Mouse (Mus musculus): ENCODE measurements around the gene Agap1. TPM values are rescaled to one million over a fixed set of nuclear protein-coding genes. Genes with fewer than 3 reads are reported as not detected.
A peak's percentile ranks its signal among the peaks of the same experiment; 100 is the strongest.

Gene Agap1
- total RNA-seq, 2 experiments from 2014 or later, result 21.7 to 29.5 TPM

DNA sequence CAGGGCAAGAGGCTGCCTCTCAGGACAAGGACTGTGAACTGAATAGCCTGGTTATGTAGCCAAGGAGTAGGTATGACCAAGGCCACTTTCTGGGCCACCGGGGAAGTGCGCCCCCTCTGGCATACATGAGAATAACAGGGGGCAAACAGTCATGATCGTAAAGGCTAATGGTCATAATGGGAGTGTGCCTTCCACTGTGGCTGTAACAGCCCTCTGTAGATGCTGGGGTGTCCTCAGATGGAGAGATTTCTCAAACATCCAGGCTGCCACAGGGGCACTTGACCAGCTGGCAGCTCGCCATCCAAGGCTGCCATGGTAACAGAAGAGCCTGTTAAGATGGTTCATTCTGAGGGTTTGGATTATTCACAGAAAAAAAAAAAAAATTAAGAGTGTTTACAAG, 221.8 kb downstream of the Agap1 start:
- ATAC-seq (replicated peaks; ENCODE audit: low FRiP score, low TSS enrichment, poor library complexity, severe bottlenecking), result peak; percentile 42; the same call in 1 of the 2 replicates

DNA sequence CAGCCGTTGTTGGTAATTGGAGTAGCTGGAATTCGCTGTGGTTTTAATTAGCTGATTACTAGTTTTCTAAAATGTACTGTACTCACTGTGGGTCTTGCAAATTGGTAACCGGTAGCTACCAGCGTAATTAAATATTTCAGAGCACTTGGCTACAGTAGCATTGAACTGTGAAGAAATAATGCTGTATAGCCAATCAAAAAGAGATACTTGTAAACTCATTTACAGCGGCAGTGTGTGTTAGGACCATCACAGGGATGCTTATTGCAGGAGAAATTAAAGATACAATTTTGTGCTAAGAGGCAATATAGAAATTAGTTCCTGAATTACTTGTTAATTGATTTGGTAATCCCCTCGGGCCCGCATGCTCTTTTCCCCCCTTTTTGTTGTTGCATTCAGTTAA, 226.1 kb downstream of the Agap1 start:
- no peak for ATAC-seq (replicated peaks; ENCODE audit: low FRiP score, low TSS enrichment, poor library complexity, severe bottlenecking)

DNA sequence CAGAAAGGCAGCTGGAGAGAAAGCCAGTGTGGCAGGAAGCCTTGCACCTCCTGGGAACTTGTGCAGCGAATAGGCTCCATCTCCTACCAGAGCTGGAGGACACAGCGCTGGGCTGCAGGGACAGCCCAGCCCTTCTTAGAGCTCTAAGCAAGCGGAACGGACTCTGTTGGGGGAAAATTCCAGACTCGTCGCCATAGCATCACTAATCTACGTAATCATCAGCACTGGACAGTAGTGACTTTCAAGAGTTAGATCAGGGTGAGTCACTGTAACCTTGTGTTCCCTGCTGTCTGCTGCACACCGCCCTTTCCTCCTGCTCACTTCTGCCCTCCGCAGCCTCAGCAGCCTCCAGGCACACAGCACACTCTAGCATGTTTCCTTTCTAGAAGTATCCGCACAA, 234.3 kb downstream of the Agap1 start:
- ATAC-seq (replicated peaks; ENCODE audit: low FRiP score, low TSS enrichment, poor library complexity, severe bottlenecking), result no peak

DNA sequence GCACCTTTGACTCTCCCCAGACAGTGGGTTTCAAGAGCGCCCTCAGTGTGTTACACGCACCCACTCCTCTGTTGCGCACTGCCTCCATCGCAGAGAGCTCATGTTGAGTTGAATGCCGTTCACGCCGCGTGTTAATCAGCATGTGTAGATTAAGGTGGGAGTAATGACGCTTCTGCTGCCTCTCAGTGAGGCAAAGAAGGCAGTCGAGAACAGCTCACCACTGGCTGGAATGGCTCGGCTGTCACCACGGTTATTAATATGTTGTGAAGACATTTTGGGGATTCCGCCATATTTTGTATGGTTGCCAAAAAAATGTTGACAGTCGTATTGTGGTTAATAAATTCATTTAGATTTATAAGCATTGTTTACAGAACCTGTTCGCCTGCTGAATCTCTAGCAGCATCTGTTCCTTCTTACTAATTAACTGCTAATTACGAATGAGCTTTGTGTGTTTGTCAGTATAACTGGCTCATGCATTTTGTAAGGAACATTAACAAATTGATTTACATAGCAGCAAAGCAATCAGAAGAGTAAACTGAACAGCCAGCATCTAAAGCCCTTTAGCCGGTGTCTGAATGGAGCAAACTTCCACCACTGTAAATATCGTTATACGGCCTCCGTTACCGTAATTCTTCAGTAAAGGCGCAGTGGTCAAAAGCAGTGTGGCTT, 235.1 kb downstream of the Agap1 start:
- ATAC-seq (replicated peaks; ENCODE audit: low FRiP score, low TSS enrichment, poor library complexity, severe bottlenecking), result no peak

DNA sequence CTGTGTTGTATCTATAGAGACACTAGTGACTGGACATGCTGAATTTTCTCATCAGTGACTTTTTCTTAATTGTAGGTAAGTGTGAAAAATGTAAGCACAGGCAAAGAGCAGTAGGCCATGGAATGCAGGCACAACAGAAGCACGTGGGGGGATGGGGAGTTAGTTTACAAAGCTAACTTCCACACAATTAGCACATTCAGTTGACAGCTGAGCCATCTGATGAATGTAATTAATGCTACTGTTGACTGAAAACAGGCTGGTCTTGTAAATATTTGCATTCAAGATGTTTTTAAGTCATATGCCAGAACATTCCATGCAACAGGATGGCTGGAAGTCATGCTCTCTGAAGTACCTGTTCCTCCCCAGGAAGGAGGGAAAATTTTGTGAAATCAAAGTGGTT, 236.5 kb downstream of the Agap1 start:
- no peak for ATAC-seq (replicated peaks; ENCODE audit: low FRiP score, low TSS enrichment, poor library complexity, severe bottlenecking)

DNA sequence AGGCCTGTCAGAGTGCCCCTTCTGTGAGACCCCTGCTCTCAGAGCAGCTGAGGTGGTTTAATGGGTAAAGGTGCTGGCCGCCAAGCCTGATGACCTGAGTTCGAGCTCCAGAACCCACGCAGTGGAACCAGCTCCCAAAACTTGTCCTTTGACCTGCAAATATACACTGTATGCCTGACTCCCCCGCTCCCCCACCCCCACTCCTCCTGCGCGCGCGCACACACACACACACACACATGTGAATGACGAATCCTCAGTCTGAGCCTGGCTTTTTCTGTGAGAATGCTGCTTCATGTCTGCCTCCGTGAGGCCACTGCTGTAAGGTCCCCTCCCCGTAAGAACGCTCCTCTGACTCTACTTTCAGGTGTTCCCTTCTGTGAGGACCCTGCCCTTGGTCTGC, 237.8 kb downstream of the Agap1 start:
- ATAC-seq (replicated peaks; ENCODE audit: low FRiP score, low TSS enrichment, poor library complexity, severe bottlenecking), result no peak

DNA sequence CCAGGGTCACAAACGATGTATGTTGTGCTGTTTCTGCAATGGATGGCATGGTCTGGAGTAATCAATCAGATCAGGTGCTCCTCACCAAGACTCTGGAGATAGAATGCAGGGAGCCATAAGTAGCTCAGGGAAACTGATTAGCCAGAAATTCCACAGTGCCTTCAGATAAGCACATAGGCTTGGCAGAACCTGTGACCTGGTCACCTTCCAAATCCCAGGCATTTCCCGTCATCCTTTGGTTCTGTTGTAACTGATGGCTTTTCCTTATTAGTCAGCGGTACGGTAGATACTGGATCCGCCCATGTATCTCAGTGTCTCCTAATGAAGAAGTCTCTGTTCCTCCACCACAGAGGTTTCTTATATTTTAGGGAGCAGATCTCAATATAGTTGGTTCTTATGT, 240.3 kb downstream of the Agap1 start:
- no peak for ATAC-seq (replicated peaks; ENCODE audit: low FRiP score, low TSS enrichment, poor library complexity, severe bottlenecking)

DNA sequence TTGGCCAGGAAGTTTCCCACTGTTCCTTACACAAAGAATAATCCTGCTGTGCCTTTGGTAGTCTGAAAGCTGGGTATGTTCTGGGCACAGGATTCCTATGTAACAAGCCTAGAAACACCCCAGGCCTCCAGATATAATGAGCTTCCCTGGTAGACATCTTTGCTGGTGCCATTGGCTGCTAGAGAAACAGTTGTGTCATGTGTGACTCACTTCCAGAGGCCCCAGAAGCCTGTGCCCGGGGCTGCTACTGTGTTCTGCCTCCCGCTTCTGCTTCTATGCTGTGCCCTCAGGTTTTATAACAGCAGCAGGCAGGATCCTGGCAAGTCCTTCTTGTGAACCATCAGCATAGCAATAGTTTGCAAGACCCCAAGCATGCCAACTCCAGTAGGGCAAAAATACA, 242.6 kb downstream of the Agap1 start:
- no peak for ATAC-seq (replicated peaks; ENCODE audit: low FRiP score, low TSS enrichment, poor library complexity, severe bottlenecking)

DNA sequence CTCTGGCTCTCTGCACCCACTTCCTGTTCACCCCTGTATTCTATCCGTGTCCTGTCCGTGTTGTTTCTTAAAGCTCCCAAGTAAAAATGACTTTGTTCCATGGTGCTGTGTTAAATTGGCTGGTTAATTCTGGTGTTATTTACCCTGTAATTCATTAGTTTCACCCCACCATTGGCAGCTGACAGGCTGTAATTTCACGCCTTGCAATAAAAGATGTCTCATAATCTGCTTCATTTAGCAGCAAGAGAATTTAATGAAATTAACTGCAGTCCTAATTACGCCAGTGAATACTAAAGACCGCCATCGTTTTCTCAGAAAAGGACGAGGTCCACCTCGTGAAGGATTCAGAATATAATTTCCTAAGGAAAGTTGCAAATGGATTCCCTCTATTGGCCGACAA, 245.6 kb downstream of the Agap1 start:
- no peak for ATAC-seq (replicated peaks; ENCODE audit: low FRiP score, low TSS enrichment, poor library complexity, severe bottlenecking)

DNA sequence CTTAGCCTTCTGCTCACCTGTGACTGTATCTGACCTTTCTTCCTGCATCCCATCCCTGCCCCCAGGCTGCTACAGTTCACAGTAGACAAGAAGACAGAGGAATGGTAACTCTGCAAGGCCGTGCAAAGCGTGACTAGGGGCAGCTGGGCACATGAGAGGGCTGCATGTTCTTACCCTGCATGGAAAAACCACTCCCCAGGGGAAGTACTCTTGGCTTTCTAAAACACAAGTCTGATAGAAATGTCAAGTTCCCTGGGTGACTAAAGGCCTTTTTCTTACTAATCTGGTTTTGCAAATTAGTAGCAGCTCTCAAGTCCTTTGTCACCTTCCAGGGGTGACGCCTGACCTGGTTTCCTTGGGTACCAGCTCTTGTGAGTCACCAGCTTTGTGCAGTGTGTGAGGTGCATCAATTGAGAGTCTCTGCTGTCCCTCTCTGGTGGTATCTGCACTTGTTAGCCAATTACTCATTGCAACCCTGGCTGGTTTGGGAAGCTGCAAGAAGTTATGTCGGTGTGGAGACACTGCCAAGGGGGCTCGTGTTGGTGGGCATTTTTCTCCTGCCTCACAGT, 246.6 kb downstream of the Agap1 start:
- ATAC-seq (replicated peaks; ENCODE audit: low FRiP score, low TSS enrichment, poor library complexity, severe bottlenecking), result no peak

DNA sequence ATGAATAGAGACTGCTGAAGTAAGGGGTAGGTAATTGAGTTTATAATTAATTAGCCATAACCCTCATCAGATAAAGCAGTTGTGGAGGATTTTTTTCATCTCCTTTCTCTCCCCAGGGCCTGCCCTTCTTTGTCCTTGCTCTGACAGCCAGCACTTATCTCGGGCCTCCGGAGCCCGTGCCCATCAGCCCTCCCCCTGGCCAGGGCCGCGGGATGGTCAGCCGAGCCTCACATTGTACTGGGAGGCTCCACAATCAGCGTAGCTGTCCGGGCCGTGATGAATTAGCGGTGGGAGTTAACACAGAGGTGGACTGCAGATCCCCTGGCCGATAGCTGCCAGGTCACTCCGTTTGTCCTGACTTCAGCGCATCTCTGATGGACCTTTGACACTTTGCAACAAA, 248.7 kb downstream of the Agap1 start:
- ATAC-seq (replicated peaks; ENCODE audit: low FRiP score, low TSS enrichment, poor library complexity, severe bottlenecking), result no peak

DNA sequence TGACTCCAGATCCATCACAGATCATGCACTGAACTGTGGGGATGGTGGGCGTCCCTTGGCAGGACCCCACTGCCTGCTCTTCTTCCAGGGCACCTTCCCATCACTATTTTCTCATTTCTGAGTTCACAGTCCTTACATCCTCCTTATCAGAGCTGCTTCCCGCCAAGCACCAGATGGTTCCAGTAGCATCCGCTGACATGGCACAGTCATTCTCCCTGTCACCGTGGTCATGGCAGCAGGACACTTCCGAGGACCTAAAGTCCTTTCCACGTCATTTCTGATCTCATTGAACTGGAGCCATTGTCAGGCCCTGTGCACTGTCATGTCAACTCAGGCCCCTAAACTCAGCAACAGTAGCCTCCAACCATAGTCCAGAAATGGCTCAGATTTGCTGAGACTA, 251.1 kb downstream of the Agap1 start:
- no peak for ATAC-seq (replicated peaks; ENCODE audit: low FRiP score, low TSS enrichment, poor library complexity, severe bottlenecking)

DNA sequence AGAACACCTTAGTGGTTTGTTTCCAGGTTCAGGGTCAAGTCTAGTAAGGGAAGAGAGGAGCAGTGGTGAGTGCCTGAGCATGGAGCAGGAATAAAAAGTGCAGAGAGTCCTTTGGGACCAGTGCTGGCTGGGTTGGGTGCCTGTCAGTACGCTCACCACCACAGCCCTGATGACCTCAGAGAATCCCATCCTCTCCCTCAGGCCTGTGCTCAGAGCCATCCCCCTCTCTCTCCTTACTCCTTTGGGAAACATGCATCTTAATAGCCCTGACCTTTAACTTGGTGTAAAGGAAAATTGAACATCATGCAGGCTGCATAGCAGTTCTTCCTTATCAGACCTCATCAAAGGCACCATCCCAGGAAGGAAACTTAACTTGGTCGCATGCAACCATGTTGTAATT, 252.3 kb downstream of the Agap1 start:
- ATAC-seq (replicated peaks; ENCODE audit: low FRiP score, low TSS enrichment, poor library complexity, severe bottlenecking), result no peak

DNA sequence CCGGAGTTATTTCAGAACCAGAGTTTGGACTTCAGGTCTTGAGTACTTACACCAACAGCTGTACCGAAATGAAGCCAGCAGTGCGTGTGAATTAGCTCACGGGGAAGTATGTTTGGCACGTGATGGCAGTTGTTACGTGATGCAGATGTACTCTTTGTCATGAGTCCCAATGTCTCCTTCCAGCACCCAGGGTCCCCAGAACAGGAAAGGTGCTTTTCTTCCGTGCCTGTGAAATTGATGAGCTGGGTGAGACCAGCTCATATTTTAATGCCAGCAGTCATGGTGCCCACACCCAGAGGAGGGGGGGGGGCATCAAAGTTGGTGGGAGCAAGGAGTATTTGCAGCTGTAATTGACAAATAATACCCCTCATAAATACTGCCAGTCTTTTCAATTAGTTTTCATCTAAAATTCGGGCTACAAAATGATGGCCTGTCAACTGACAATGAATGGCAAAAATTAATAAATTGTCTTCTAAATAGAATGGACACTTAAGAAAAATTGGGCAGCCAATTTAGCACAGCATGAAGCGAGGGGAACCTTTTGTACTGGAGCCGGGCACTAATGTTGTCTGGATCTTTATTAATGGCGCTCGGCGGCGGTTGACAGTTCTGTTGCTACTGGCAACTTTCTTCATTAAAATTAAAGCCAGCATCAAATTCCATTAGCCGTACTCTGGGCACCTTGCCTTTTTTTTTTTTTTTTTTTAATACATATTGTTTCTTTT, 253.3 kb downstream of the Agap1 start:
- no peak for ATAC-seq (replicated peaks; ENCODE audit: low FRiP score, low TSS enrichment, poor library complexity, severe bottlenecking)

DNA sequence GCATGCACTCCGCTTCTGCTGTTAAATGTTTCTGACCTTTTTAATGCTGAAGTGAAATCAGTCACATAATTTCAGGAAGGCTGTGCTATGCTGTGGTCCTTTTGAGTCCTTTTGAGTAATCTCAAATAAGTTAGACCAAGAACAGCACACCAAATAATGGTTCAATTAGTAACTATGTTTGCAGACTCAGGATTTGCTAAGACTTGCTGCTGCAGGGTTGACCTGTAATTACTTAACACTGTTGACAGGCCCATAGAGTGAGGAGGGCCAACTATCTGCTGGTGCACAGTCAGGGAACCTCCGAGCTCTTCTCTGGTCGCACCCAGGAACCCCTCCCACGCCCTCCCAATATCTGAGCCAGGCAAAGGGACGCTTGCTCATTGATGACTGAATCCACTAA, 255.2 kb downstream of the Agap1 start:
- ATAC-seq (replicated peaks; ENCODE audit: low FRiP score, low TSS enrichment, poor library complexity, severe bottlenecking), result no peak

DNA sequence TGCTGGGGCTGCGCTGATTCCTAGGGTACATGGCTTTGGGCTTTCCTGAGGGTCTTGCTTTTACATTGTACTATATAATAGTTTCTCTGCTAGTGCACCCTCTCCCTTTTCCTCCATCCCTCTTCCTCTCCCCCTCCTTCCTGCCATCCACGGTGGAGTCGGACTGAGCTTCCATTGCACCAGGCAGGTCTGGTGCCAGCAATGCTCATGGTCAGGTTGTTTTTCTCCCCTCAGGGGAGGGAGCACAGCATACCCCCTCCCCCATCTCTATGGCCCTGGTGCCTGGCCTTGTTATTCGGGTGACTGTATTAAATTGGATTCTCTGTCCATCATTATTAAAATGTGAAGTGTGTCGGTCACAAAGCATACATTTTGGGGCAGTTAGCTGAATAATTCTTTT, 259.1 kb downstream of the Agap1 start:
- ATAC-seq (replicated peaks; ENCODE audit: low FRiP score, low TSS enrichment, poor library complexity, severe bottlenecking), result no peak

DNA sequence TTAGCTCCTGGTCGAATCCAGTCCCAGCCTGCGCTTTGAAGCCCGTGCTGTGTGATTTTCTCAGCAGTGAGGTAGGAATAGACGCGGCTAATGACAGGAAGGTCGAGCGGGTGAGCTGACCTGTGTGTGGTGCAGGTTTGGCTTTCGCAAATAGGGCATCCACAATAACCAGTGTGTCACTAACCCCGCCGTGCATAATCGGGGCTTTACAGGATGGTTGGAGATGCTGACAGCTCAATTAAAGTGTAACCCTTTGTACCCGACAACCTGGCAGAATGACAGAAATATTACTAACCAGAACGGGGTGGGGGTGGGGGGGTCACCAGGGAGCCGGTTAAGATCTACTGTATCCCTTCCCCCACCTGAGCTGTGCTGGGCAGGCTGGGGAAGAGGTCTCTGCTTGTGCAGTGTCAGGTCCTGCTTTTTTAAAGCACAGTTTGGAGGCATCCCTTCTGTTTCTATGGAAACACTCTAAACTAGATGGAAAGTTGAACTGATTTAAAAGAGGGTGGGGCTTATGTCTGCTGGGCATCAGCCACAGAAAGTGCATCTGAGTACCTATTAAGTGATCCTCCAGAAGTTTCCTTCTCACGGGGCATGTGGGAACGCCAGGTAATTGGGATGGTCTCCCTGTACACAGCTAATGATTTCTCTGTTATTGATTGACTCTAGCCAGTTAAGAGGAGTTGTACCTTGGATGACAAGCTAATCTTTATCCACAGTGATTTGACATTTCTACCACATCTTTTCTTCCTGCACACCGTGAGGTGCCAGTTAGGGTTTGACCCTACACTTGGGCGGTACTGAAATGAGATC, 259.8 kb downstream of the Agap1 start:
- ATAC-seq (replicated peaks; ENCODE audit: low FRiP score, low TSS enrichment, poor library complexity, severe bottlenecking), result no peak

DNA sequence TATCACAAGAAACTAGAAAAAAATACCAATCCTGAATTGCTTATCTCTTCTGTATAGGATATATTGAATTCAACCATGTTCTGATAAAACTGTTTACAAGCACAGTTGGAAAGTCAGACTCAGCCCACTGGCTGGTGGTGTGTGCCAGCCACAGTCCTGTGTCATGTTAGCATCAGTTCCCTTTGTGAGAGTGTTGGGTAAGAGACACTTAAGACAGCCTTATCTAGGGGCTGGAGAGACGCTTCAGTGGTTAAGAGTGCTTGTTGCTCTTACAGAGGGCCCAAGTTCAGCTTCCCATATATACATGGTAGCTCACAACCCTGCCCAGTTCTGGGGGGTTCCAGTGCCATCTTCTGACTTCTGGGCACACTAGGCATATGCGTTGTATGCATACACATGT, 261.6 kb downstream of the Agap1 start:
- ATAC-seq (replicated peaks; ENCODE audit: low FRiP score, low TSS enrichment, poor library complexity, severe bottlenecking), result no peak

DNA sequence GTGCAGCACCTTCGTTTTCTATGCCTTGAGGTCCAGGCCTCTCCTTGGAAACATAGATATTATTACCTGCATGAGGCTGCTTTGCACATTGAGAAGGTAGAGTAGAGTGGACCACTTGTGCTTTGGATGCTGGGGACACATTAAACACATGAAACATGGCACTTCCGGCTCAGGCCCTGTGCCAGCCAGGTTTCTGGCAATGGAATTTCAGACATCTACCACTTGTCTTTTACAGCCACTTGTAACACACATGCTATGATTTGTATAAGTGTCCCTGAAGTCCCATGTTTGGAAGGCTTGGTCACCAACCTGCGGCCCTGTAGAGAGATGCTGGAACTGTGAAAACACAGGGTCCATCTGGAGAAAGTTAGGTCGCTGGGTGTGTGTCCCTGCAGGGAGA, 262.5 kb downstream of the Agap1 start:
- no peak for ATAC-seq (replicated peaks; ENCODE audit: low FRiP score, low TSS enrichment, poor library complexity, severe bottlenecking)

DNA sequence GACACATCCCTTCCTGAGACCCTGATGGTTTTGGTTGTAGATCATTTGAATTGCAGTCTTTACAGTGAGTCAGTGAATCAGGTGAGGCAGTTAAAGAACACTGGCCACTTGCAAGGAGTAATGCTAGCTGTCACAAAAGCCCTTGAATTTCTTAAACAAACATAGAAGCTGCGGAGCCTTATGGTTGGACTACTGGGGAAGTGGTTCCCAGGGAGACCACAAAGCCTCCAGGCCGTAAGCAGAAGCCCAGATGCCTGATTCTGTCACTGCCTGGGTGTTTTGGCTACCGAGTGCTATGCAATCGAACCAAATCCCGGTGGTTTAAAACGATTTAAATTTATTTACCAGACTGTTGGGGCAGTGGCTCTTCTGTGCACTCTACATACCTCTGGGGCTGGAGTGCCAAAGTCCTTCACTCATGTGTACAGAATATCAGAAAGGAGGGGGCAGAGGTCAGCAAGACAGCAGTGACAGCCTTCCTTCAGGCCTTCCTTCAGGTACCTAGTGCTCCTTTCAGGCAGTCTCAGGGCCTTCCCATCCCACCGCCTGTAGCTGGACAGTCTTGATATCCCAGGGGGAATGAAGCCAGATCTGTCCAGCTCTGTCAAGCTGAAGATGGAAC, 264.3 kb downstream of the Agap1 start:
- no peak for ATAC-seq (replicated peaks; ENCODE audit: low FRiP score, low TSS enrichment, poor library complexity, severe bottlenecking)
